In genomic region chr5:131308397-131308796, GRCm38 (mm10) we compare ENCODE assay signal across 8 mouse cellular contexts. TPM values are rescaled to one million over a fixed set of nuclear protein-coding genes. Genes with fewer than 3 reads are reported as not detected.
A peak's percentile ranks its signal among the peaks of the same experiment; 100 is the strongest.
DNase-seq lines count a peak whose midpoint lies in the region; ATAC-seq and TF ChIP-seq lines count a peak whose summit lies in the region.
"Had no signal": no experiment of that assay in that cellular context is flagged by ENCODE, and none has a peak within 500 bp of the region (broad histone marks: within the 10 kb centered on the region; RNA-seq: fewer than 3 reads in every experiment).

TSS of gene Galnt17 (minus strand) at chr5:131308497.

- peaks cover 4% of the 10 kb centered on the region; the same call in 1 of the 2 replicates for H3K27me3 ChIP-seq in forebrain, embryonic 16.5 days (replicated peaks; ENCODE audit: control insufficient read depth, insufficient read depth, low read length)

- DNase-seq in lung, adult 2 months, result no peak
- no peak for DNase-seq in lung, postnatal 25 days (ENCODE audit: low spot score)
- DNase-seq in left cerebral cortex, postnatal 25 days (ENCODE audit: low spot score in 2 of 2), result no peak
- DNase-seq in thymus, postnatal 10 days (ENCODE audit: low spot score in 2 of 2), result no peak

- no peak for ATAC-seq in forebrain, embryonic 16.5 days
- ATAC-seq in megakaryocyte progenitor cell, adult 5-6 weeks (replicated peaks; ENCODE audit: poor library complexity), result no peak

- intact Hi-C loops in left cerebral cortex, postnatal 25 days (cut with DNase I), result loop anchor here (5.0 to 10.0 kb wide), 3 partner anchors 119 to 444 kb away; no protein-coding TSS in a partner anchor

- WGBS in lung, adult 2 months, result 56% methylated on average over 3 of the region's 3 CpGs
- 47% methylated on average over 3 of the region's 3 CpGs for WGBS in forebrain, embryonic 16.5 days
- 71% methylated on average over 3 of the region's 3 CpGs for WGBS in olfactory bulb, adult 2 months

- H3K9me3 ChIP-seq in forebrain, embryonic 16.5 days (ENCODE audit: control insufficient read depth, low read length), result no peaks in the 10 kb centered on the region

- peak within 1 kb of the TSS; percentile 82 for H3K4me2 ChIP-seq in forebrain, embryonic 16.5 days (ENCODE audit: low read length)

- no peak for TF ChIP-seq CTCF in lung, adult 2 months (IDR thresholded peaks at IDR 0.05; ENCODE audit: insufficient read depth, low read length)
- TF ChIP-seq CTCF in olfactory bulb, adult 2 months (IDR thresholded peaks at IDR 0.05; ENCODE audit: insufficient read depth, low read depth, low read length), result no peak

- peak within 1 kb of the TSS; percentile 79 for H3K9ac ChIP-seq in forebrain, embryonic 16.5 days (replicated peaks; ENCODE audit: low read depth, low read length)

- no peak for TF ChIP-seq POLR2A in lung, adult 2 months (IDR thresholded peaks at IDR 0.05; ENCODE audit: borderline replicate concordance, extremely low read depth, low read depth, low read length)
- TF ChIP-seq POLR2A in olfactory bulb, adult 2 months (IDR thresholded peaks at IDR 0.05; ENCODE audit: insufficient read depth, low read depth, low read length), result no peak

- H3K4me1 ChIP-seq in lung, adult 2 months (ENCODE audit: control insufficient read depth, insufficient read depth, low read length), result no peaks in the 10 kb centered on the region
- peaks cover 25% of the 10 kb centered on the region for H3K4me1 ChIP-seq in forebrain, embryonic 16.5 days (replicated peaks; ENCODE audit: control insufficient read depth, insufficient read depth, low read length)
- H3K4me1 ChIP-seq in olfactory bulb, adult 2 months (ENCODE audit: control insufficient read depth, insufficient read depth, low read length), result peaks cover 14% of the 10 kb centered on the region

- peak within 1 kb of the TSS; percentile 89 for H3K27ac ChIP-seq in forebrain, embryonic 16.5 days (ENCODE audit: low read length)
- no peak within 1 kb of the TSS for H3K27ac ChIP-seq in olfactory bulb, adult 2 months (ENCODE audit: insufficient read depth, low read depth, low read length)

- H3K36me3 ChIP-seq in forebrain, embryonic 16.5 days (ENCODE audit: control insufficient read depth, insufficient read depth), result no peaks in the 10 kb centered on the region

- peak within 1 kb of the TSS; percentile 36 for H3K4me3 ChIP-seq in lung, adult 2 months (replicated peaks; ENCODE audit: extremely low read depth, low read depth, low read length)
- H3K4me3 ChIP-seq in forebrain, embryonic 16.5 days (replicated peaks; ENCODE audit: low read length), result peak within 1 kb of the TSS; percentile 72
- peak within 1 kb of the TSS; percentile 78 for H3K4me3 ChIP-seq in olfactory bulb, adult 2 months (ENCODE audit: insufficient read depth, low read depth, low read length)

RNA-seq across cellular contexts. Expression of gene Galnt17, which starts in this region (rescaled TPM):
- 1.6 and 2.5 TPM in 2 replicates for polyA plus RNA-seq in lung, adult 2 months (2012; rRNA removed)
- 6.6 and 10.9 TPM in 2 replicates for polyA plus RNA-seq in forebrain, embryonic 16.5 days (2015; fragmentation: Nextera tagmentation; extraction: Ambion mirVana)
- 10 to 100 TPM; 36.0 to 36.2 TPM for total RNA-seq in left cerebral cortex, postnatal 25 days (2021)
- polyA plus RNA-seq in olfactory bulb, adult 2 months (2012; ENCODE audit: insufficient read depth, insufficient read length, low replicate concordance, missing spikeins), result not detected in 2 replicates
- not detected in 2 replicates for total RNA-seq in megakaryocyte progenitor cell, adult 5-6 weeks (2015)
- total RNA-seq in megakaryocyte progenitor cell, adult 5-6 weeks (2017), result not detected in 2 replicates
- total RNA-seq: neutrophil, adult 5-6 weeks had no signal

Comparison
In these comparisons a context has a peak if more than half of its experiments do, and no peak if none do; other contexts are left out.
1. RNA of gene Galnt17 (total RNA-seq): 36.0 to 36.2 TPM in left cerebral cortex, postnatal 25 days; not detected in megakaryocyte progenitor cell, adult 5-6 weeks; every median in the first group is over 10 times any median in the second.
2. Peak in every context shown above with its lines, with median percentiles within 50 percentile points of each other: H3K4me3 ChIP-seq.